Mouse (Mus musculus) thymus, postnatal 25 days (tissue): ENCODE results near the gene Tspan7.

Experiments
- DNase-seq: peaks from one replicate; pipeline ENCODE4 v3.0.0; 2022

Tspan7 gene

GRCm38 (mm10) chrX:10484872-10485569 is at the start of gene Tspan7:
Gene Tspan7 (plus strand): TSS chrX:10485158.
- peak; percentile 37 for DNase-seq

- DNase-seq: no peak
Observed at GRCm38 (mm10) chrX:10449323-10449980, 35.5 kb upstream of the Tspan7 start.

GRCm38 (mm10) chrX:10450143-10451060 is 34.6 kb upstream of the Tspan7 start:
- DNase-seq: no peak

- DNase-seq: no peak
Observed at GRCm38 (mm10) chrX:10453798-10454197, 31.2 kb upstream of the Tspan7 start.

- DNase-seq: no peak
Observed at GRCm38 (mm10) chrX:10457256-10457655, 27.7 kb upstream of the Tspan7 start.

GRCm38 (mm10) chrX:10477088-10477487 is 7.9 kb upstream of the Tspan7 start:
- DNase-seq: no peak

GRCm38 (mm10) chrX:10479031-10479886 is 5.7 kb upstream of the Tspan7 start:
- DNase-seq: no peak

GRCm38 (mm10) chrX:10479943-10480342 is 5.0 kb upstream of the Tspan7 start:
- DNase-seq: no peak

GRCm38 (mm10) chrX:10485664-10486211 is 780 bp downstream of the Tspan7 start:
- DNase-seq: peak; percentile 0

- no peak for DNase-seq
Observed at GRCm38 (mm10) chrX:10498580-10498979, 13.6 kb downstream of the Tspan7 start.

- no peak for DNase-seq
Observed at GRCm38 (mm10) chrX:10502616-10503015, 17.7 kb downstream of the Tspan7 start.

GRCm38 (mm10) chrX:10514417-10514816 is 29.5 kb downstream of the Tspan7 start:
- DNase-seq: no peak

GRCm38 (mm10) chrX:10514971-10515370 is 30.0 kb downstream of the Tspan7 start:
- no peak for DNase-seq

- no peak for DNase-seq
Observed at GRCm38 (mm10) chrX:10516448-10516847, 31.5 kb downstream of the Tspan7 start.

- no peak for DNase-seq
Observed at GRCm38 (mm10) chrX:10516925-10517324, 32.0 kb downstream of the Tspan7 start.

GRCm38 (mm10) chrX:10517756-10518155 is 32.8 kb downstream of the Tspan7 start:
- no peak for DNase-seq

- DNase-seq: no peak
Observed at GRCm38 (mm10) chrX:10518510-10518909, 33.6 kb downstream of the Tspan7 start.

- no peak for DNase-seq
Observed at GRCm38 (mm10) chrX:10535450-10535849, 50.5 kb downstream of the Tspan7 start.

- no peak for DNase-seq
Observed at GRCm38 (mm10) chrX:10539009-10539408, 54.1 kb downstream of the Tspan7 start.

GRCm38 (mm10) chrX:10539482-10540166 is 54.7 kb downstream of the Tspan7 start:
- no peak for DNase-seq

GRCm38 (mm10) chrX:10546840-10547239 is 61.9 kb downstream of the Tspan7 start:
- no peak for DNase-seq

- no peak for DNase-seq
Observed at GRCm38 (mm10) chrX:10549708-10550107, 64.8 kb downstream of the Tspan7 start.
